Mouse (Mus musculus): ENCODE data around the gene Esp22.
"Not testable (repeated sequence)": the region's sequence is repeated elsewhere in the genome, so short reads cannot be mapped to it uniquely, and the experiment has no call there.

DNA sequence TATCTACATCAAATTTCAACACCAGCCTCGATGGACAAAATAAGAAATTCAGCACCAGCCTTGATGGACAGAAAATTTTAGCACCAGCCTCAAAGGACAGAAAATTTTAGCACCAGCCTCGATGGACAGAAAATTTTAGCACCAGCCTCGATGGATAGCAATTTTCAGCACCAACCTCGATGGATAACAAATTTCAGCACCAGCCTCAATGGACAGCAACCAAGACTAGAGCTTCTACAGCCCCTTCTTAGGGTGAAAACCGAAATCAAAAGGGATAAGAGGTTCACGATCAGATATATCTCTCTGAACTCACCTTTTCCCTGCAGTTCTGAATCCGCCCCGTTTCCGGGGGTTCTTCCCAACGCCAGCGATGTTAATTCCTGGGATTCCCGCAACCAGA, 34.0 kb downstream of the Esp22 start:
- not testable (repeated sequence) for TF ChIP-seq CTCF (IDR thresholded peaks at IDR 0.05; ENCODE audit: low read depth, low read length); POLR2AphosphoS5 (IDR thresholded peaks at IDR 0.05; ENCODE audit: insufficient replicate concordance, low read depth, low read length)

Measured in G1E (cell line).